ENCODE assay signal across 8 mouse cellular contexts in the genomic region with DNA sequence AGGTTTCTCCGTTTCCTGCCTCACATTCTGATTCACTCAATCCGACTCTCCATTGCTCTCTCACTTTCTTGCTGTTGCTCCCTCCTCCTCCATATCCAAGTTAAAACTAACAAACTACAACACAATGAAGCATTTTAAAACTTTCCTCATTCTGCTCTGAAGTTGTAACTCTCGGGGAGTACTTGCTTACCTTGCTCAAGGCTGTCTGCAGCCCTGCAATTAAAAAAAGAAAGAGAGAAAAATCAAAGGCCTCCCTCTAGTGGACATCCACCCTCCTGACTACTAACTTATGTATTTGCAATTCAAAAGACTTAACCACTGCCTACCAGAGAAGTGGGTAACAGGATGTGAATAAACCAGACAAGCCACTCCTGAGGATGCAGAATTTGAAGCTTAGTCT. TPM values are rescaled to one million over a fixed set of nuclear protein-coding genes. Genes with fewer than 3 reads are reported as not detected.
DNase-seq lines count a peak whose midpoint lies in the region; ATAC-seq and TF ChIP-seq lines count a peak whose summit lies in the region.

No protein-coding gene starts in this region.

- TF ChIP-seq CTCF in ES-Bruce4 (IDR thresholded peaks at IDR 0.05; ENCODE audit: low read depth, low read length), result no peak
- peak; percentile 66 for TF ChIP-seq CTCF in forebrain, postnatal 0 days (IDR thresholded peaks at IDR 0.05; ENCODE audit: low read depth)
- peak; percentile 66 for TF ChIP-seq CTCF in liver, embryonic 14.5 days (IDR thresholded peaks at IDR 0.05; ENCODE audit: low read depth)

- peak overlapping the region; percentile 94 for H3K27ac ChIP-seq in ES-Bruce4 (ENCODE audit: insufficient read depth, low read length)
- H3K27ac ChIP-seq in forebrain, postnatal 0 days (ENCODE audit: low read depth, low read length), result peak overlapping the region; percentile 85; the same call in 1 of the 2 replicates
- peak overlapping the region; percentile 94 for H3K27ac ChIP-seq in intestine, embryonic 15.5 days
- peak overlapping the region; percentile 64 for H3K27ac ChIP-seq in liver, embryonic 14.5 days

- ATAC-seq in forebrain, postnatal 0 days, result 0 out of 2 replicates have a peak, but pooled peaks have one; percentile 0
- peak; percentile 24 for ATAC-seq in intestine, embryonic 15.5 days
- no peak for ATAC-seq in liver, embryonic 14.5 days (ENCODE audit: insufficient read depth)

- H3K4me2 ChIP-seq in forebrain, postnatal 0 days (ENCODE audit: low read depth), result peak overlapping the region; percentile 83
- peak overlapping the region; percentile 72 for H3K4me2 ChIP-seq in intestine, embryonic 15.5 days (replicated peaks)
- peak overlapping the region; percentile 81 for H3K4me2 ChIP-seq in liver, embryonic 14.5 days (ENCODE audit: low read depth)

- WGBS in forebrain, postnatal 0 days, result 0% methylated on average over 3 of the region's 3 CpGs
- under 1% methylated on average over 3 of the region's 3 CpGs for WGBS in intestine, embryonic 15.5 days
- 2% methylated on average over 3 of the region's 3 CpGs for WGBS in liver, embryonic 14.5 days (ENCODE audit: insufficient replicate concordance)

- H3K4me1 ChIP-seq in ES-Bruce4 (ENCODE audit: control insufficient read depth, insufficient read depth, low read length), result no peaks in the 10 kb centered on the region
- H3K4me1 ChIP-seq in forebrain, postnatal 0 days (ENCODE audit: insufficient read depth), result peaks cover 13% of the 10 kb centered on the region
- H3K4me1 ChIP-seq in intestine, embryonic 15.5 days (replicated peaks), result peaks cover 12% of the 10 kb centered on the region
- H3K4me1 ChIP-seq in liver, embryonic 14.5 days (replicated peaks; ENCODE audit: control insufficient read depth in 2 of 2, insufficient read depth in 2 of 2, low read length in 1 of 2), result peaks cover 22 to 23% of the 10 kb centered on the region in 2 experiments

- no peak for TF ChIP-seq POLR2A in ES-Bruce4 (IDR thresholded peaks at IDR 0.05; ENCODE audit: insufficient read depth, low read length)

- DNase-seq in 416B (ENCODE audit: low read depth), result peak; percentile 92
- peak; percentile 79 for DNase-seq in cerebellum, adult 9-10 months
- DNase-seq in forebrain, postnatal 0 days, result peak; percentile 62
- peak; percentile 56 to 70 (median 58) for DNase-seq in liver, embryonic 14.5 days (ENCODE audit: low read depth in 3 of 3, low spot score in 3 of 3)
- peak; percentile 72 to 73 for DNase-seq in natural killer cell, adult 2 months (ENCODE audit: low spot score in 2 of 2)
- DNase-seq in yolk sac, embryonic 10.5 days (ENCODE audit: low spot score), result peak; percentile 62

- TF ChIP-seq EP300 in ES-Bruce4 (IDR thresholded peaks at IDR 0.05; ENCODE audit: insufficient read depth, low read depth, low read length), result no peak
- TF ChIP-seq EP300 in liver, embryonic 14.5 days (IDR thresholded peaks at IDR 0.05; ENCODE audit: low read depth), result no peak

- H3K9me3 ChIP-seq in ES-Bruce4 (replicated peaks; ENCODE audit: control insufficient read depth, insufficient read depth, low read length, poor library complexity, severe bottlenecking), result no peaks in the 10 kb centered on the region
- H3K9me3 ChIP-seq in forebrain, postnatal 0 days (ENCODE audit: low read length), result no peaks in the 10 kb centered on the region
- H3K9me3 ChIP-seq in intestine, embryonic 15.5 days, result no peaks in the 10 kb centered on the region
- H3K9me3 ChIP-seq in liver, embryonic 14.5 days (ENCODE audit: control insufficient read depth, low read length), result no peaks in the 10 kb centered on the region

- H3K9ac ChIP-seq in ES-Bruce4 (ENCODE audit: low read depth, poor library complexity, severe bottlenecking), result peak overlapping the region; percentile 85
- peak overlapping the region; percentile 78; the same call in 1 of the 2 replicates for H3K9ac ChIP-seq in forebrain, postnatal 0 days
- H3K9ac ChIP-seq in intestine, embryonic 15.5 days, result peak overlapping the region; percentile 33; the same call in 1 of the 2 replicates
- peak overlapping the region; percentile 38 for H3K9ac ChIP-seq in liver, embryonic 14.5 days (replicated peaks)

- peak overlapping the region; percentile 69 for H3K4me3 ChIP-seq in ES-Bruce4 (ENCODE audit: low read depth, low read length)
- H3K4me3 ChIP-seq in forebrain, postnatal 0 days (ENCODE audit: low read depth, low read length), result peak overlapping the region; percentile 94
- peak overlapping the region; percentile 87 for H3K4me3 ChIP-seq in intestine, embryonic 15.5 days (replicated peaks)
- H3K4me3 ChIP-seq in liver, embryonic 14.5 days (ENCODE audit: insufficient read depth in 1 of 2, low read depth in 2 of 2, low read length in 2 of 2), result peak overlapping the region; percentile 69 to 98

- H3K36me3 ChIP-seq in ES-Bruce4 (ENCODE audit: control insufficient read depth, insufficient read depth, low read length, poor library complexity, severe bottlenecking), result peaks cover 8% of the 10 kb centered on the region
- peaks cover 5% of the 10 kb centered on the region for H3K36me3 ChIP-seq in forebrain, postnatal 0 days (ENCODE audit: insufficient read depth)
- no peaks in the 10 kb centered on the region for H3K36me3 ChIP-seq in intestine, embryonic 15.5 days
- peaks cover 5% of the 10 kb centered on the region for H3K36me3 ChIP-seq in liver, embryonic 14.5 days (replicated peaks; ENCODE audit: control insufficient read depth, insufficient read depth, low read depth)

- H3K27me3 ChIP-seq in ES-Bruce4 (ENCODE audit: control insufficient read depth, insufficient read depth, low read length, poor library complexity, severe bottlenecking), result no peaks in the 10 kb centered on the region
- no peaks in the 10 kb centered on the region for H3K27me3 ChIP-seq in forebrain, postnatal 0 days (ENCODE audit: insufficient read depth, low read length)
- H3K27me3 ChIP-seq in intestine, embryonic 15.5 days (replicated peaks), result no peaks in the 10 kb centered on the region
- no peaks in the 10 kb centered on the region for H3K27me3 ChIP-seq in liver, embryonic 14.5 days (ENCODE audit: control insufficient read depth, insufficient read depth, low read length)

RNA-seq across cellular contexts. Expression of a gene that starts 1.1 kb away (rescaled TPM):
- 11.2 and 12.0 TPM in 2 replicates for polyA plus RNA-seq in ES-Bruce4 (2011; ENCODE audit: insufficient read depth, insufficient read length, low read depth, missing spikeins)
- 11.5 and 13.4 TPM in 2 replicates for total RNA-seq in forebrain, postnatal 0 days (2014; rRNA removed)
- 6.6 TPM in 2 replicates for polyA plus RNA-seq in forebrain, postnatal 0 days (2015; fragmentation: Nextera tagmentation; extraction: Ambion mirVana)
- 14.7 and 18.1 TPM in 2 replicates for polyA plus RNA-seq in intestine, embryonic 15.5 days (2015; fragmentation: Nextera tagmentation; extraction: Ambion mirVana)
- 1.1 and 2.6 TPM in 2 replicates for polyA plus RNA-seq in liver, embryonic 14.5 days (2012; rRNA removed)
- 5.3 and 7.2 TPM in 2 replicates for polyA plus RNA-seq in liver, embryonic 14.5 days (2014; fragmentation: Nextera tagmentation; extraction: Ambion mirVana)

RNA-seq across cellular contexts. Expression of a gene that starts 19.4 kb away (rescaled TPM):
- 82.6 and 90.1 TPM in 2 replicates for polyA plus RNA-seq in ES-Bruce4 (2011; ENCODE audit: insufficient read depth, insufficient read length, low read depth, missing spikeins)
- total RNA-seq in forebrain, postnatal 0 days (2014; rRNA removed), result 3.7 and 7.8 TPM in 2 replicates
- 6.2 and 8.9 TPM in 2 replicates for polyA plus RNA-seq in forebrain, postnatal 0 days (2015; fragmentation: Nextera tagmentation; extraction: Ambion mirVana)
- 53.9 and 58.7 TPM in 2 replicates for polyA plus RNA-seq in intestine, embryonic 15.5 days (2015; fragmentation: Nextera tagmentation; extraction: Ambion mirVana)
- polyA plus RNA-seq in liver, embryonic 14.5 days (2012; rRNA removed), result 22.7 and 40.2 TPM in 2 replicates
- 90.4 and 94.5 TPM in 2 replicates for polyA plus RNA-seq in liver, embryonic 14.5 days (2014; fragmentation: Nextera tagmentation; extraction: Ambion mirVana)

Comparison
In these comparisons a context has a peak if more than half of its experiments do, and no peak if none do; other contexts are left out.
1. H3K9ac ChIP-seq: peak in every context shown above with its lines; median percentile 85 in ES-Bruce4; 78 in forebrain, postnatal 0 days; 38 in liver, embryonic 14.5 days; 33 in intestine, embryonic 15.5 days.